Mouse (Mus musculus): ENCODE measurements around the gene Ppp3ca. TPM values are rescaled to one million over a fixed set of nuclear protein-coding genes. Genes with fewer than 3 reads are reported as not detected.

Ppp3ca gene
- polyA plus RNA-seq, 1 experiment from 2014 or later = 21.6 TPM

GRCm38 (mm10) chr3:136785686-136786085 lies 115.8 kb downstream of the Ppp3ca start:
- Histone ChIP-seq H3K9me3 (ENCODE audit: low read length) (no peaks in the 10 kb centered on the region), H3K4me1 (ENCODE audit: insufficient read depth) (peaks cover 14% of the 10 kb centered on the region), H3K4me2 (ENCODE audit: low read depth, low read length) (no peak overlapping the region), H3K4me3 (ENCODE audit: low read depth, low read length) (no peak overlapping the region), H3K27me3 (ENCODE audit: insufficient read depth, low read length) (no peaks in the 10 kb centered on the region), H3K27ac (ENCODE audit: low read depth) (no peak overlapping the region), H3K9ac (replicated peaks) (no peak overlapping the region), H3K36me3 (replicated peaks; ENCODE audit: insufficient read depth, low read length) (no peaks in the 10 kb centered on the region)
- DNase-seq = no peak
- TF ChIP-seq CTCF (IDR thresholded peaks at IDR 0.05; ENCODE audit: low read depth) (no peak), EP300 (IDR thresholded peaks at IDR 0.05; ENCODE audit: low read depth) (no peak)
- ATAC-seq = no peak
- WGBS (ENCODE audit: insufficient replicate concordance) = 87% methylated on average over 6 of the region's 6 CpGs

- Histone ChIP-seq H3K9me3 (ENCODE audit: low read length) (no peaks in the 10 kb centered on the region), H3K27ac (ENCODE audit: low read depth) (peak overlapping the region; percentile 4; the same call in 1 of the 2 replicates), H3K27me3 (ENCODE audit: insufficient read depth, low read length) (no peaks in the 10 kb centered on the region), H3K4me2 (ENCODE audit: low read depth, low read length) (no peak overlapping the region), H3K4me1 (ENCODE audit: insufficient read depth) (peaks cover 37% of the 10 kb centered on the region), H3K36me3 (replicated peaks; ENCODE audit: insufficient read depth, low read length) (no peaks in the 10 kb centered on the region), H3K4me3 (ENCODE audit: low read depth, low read length) (no peak overlapping the region), H3K9ac (replicated peaks) (no peak overlapping the region)
- TF ChIP-seq EP300 (IDR thresholded peaks at IDR 0.05; ENCODE audit: low read depth) (peak; percentile 36), CTCF (IDR thresholded peaks at IDR 0.05; ENCODE audit: low read depth) (no peak)
- 33% methylated on average over 4 of the region's 4 CpGs for WGBS (ENCODE audit: insufficient replicate concordance)
- no peak for DNase-seq
- ATAC-seq = peak; percentile 38
Measured at GRCm38 (mm10) chr3:136790261-136790871, 120.4 kb downstream of the Ppp3ca start.

GRCm38 (mm10) chr3:136791404-136791803 lies 121.5 kb downstream of the Ppp3ca start:
- no peak for DNase-seq
- Histone ChIP-seq H3K27ac (ENCODE audit: low read depth) (no peak overlapping the region), H3K9me3 (ENCODE audit: low read length) (no peaks in the 10 kb centered on the region), H3K4me1 (ENCODE audit: insufficient read depth) (peaks cover 37% of the 10 kb centered on the region), H3K4me2 (ENCODE audit: low read depth, low read length) (no peak overlapping the region), H3K36me3 (replicated peaks; ENCODE audit: insufficient read depth, low read length) (no peaks in the 10 kb centered on the region), H3K27me3 (ENCODE audit: insufficient read depth, low read length) (no peaks in the 10 kb centered on the region), H3K4me3 (ENCODE audit: low read depth, low read length) (no peak overlapping the region), H3K9ac (replicated peaks) (no peak overlapping the region)
- TF ChIP-seq CTCF (IDR thresholded peaks at IDR 0.05; ENCODE audit: low read depth) (no peak), EP300 (IDR thresholded peaks at IDR 0.05; ENCODE audit: low read depth) (peak; percentile 63)
- 51% methylated on average over 5 of the region's 5 CpGs for WGBS (ENCODE audit: insufficient replicate concordance)
- peak; percentile 46 for ATAC-seq

GRCm38 (mm10) chr3:136791946-136792345 lies 122.0 kb downstream of the Ppp3ca start:
- H3K36me3 ChIP-seq (replicated peaks; ENCODE audit: insufficient read depth, low read length) = no peaks in the 10 kb centered on the region
- TF ChIP-seq EP300 (IDR thresholded peaks at IDR 0.05; ENCODE audit: low read depth) (no peak), CTCF (IDR thresholded peaks at IDR 0.05; ENCODE audit: low read depth) (no peak)
- peaks cover 37% of the 10 kb centered on the region for H3K4me1 ChIP-seq (ENCODE audit: insufficient read depth)
- no peak overlapping the region for H3K9ac ChIP-seq (replicated peaks)
- H3K4me2 ChIP-seq (ENCODE audit: low read depth, low read length) = no peak overlapping the region
- no peak overlapping the region for H3K27ac ChIP-seq (ENCODE audit: low read depth)
- H3K4me3 ChIP-seq (ENCODE audit: low read depth, low read length) = no peak overlapping the region
- H3K9me3 ChIP-seq (ENCODE audit: low read length) = no peaks in the 10 kb centered on the region
- no peak for DNase-seq
- WGBS (ENCODE audit: insufficient replicate concordance) = 85% methylated on average over 2 of the region's 2 CpGs
- no peak; the same call in 1 of the 2 replicates for ATAC-seq
- H3K27me3 ChIP-seq (ENCODE audit: insufficient read depth, low read length) = no peaks in the 10 kb centered on the region

GRCm38 (mm10) chr3:136793411-136793810 lies 123.5 kb downstream of the Ppp3ca start:
- Histone ChIP-seq H3K27ac (ENCODE audit: low read depth) (peak overlapping the region; percentile 44; the same call in 1 of the 2 replicates), H3K9ac (replicated peaks) (no peak overlapping the region), H3K9me3 (ENCODE audit: low read length) (no peaks in the 10 kb centered on the region), H3K4me1 (ENCODE audit: insufficient read depth) (peaks cover 36% of the 10 kb centered on the region), H3K36me3 (replicated peaks; ENCODE audit: insufficient read depth, low read length) (0 out of 2 replicates have a peak, but pooled peaks cover 6% of the 10 kb centered on the region), H3K27me3 (ENCODE audit: insufficient read depth, low read length) (no peaks in the 10 kb centered on the region), H3K4me2 (ENCODE audit: low read depth, low read length) (no peak overlapping the region), H3K4me3 (ENCODE audit: low read depth, low read length) (no peak overlapping the region)
- TF ChIP-seq CTCF (IDR thresholded peaks at IDR 0.05; ENCODE audit: low read depth) (no peak), EP300 (IDR thresholded peaks at IDR 0.05; ENCODE audit: low read depth) (no peak)
- WGBS (ENCODE audit: insufficient replicate concordance) = 65% methylated on average over 2 of the region's 2 CpGs
- ATAC-seq (no peak), DNase-seq (no peak)

- no peaks in the 10 kb centered on the region for H3K27me3 ChIP-seq (ENCODE audit: insufficient read depth, low read length)
- ATAC-seq (no peak), DNase-seq (no peak)
- WGBS (ENCODE audit: insufficient replicate concordance) = 44% methylated on average over 7 of the region's 7 CpGs
- H3K27ac ChIP-seq (ENCODE audit: low read depth) = no peak overlapping the region
- H3K36me3 ChIP-seq (replicated peaks; ENCODE audit: insufficient read depth, low read length) = 0 out of 2 replicates have a peak, but pooled peaks cover 9% of the 10 kb centered on the region
- no peak overlapping the region for H3K4me3 ChIP-seq (ENCODE audit: low read depth, low read length)
- H3K4me2 ChIP-seq (ENCODE audit: low read depth, low read length) = no peak overlapping the region
- no peak for TF ChIP-seq CTCF (IDR thresholded peaks at IDR 0.05; ENCODE audit: low read depth)
- no peak for TF ChIP-seq EP300 (IDR thresholded peaks at IDR 0.05; ENCODE audit: low read depth)
- no peaks in the 10 kb centered on the region for H3K9me3 ChIP-seq (ENCODE audit: low read length)
- H3K4me1 ChIP-seq (ENCODE audit: insufficient read depth) = peaks cover 30% of the 10 kb centered on the region
- no peak overlapping the region for H3K9ac ChIP-seq (replicated peaks)
Measured at GRCm38 (mm10) chr3:136794426-136795217, 124.7 kb downstream of the Ppp3ca start.

Data from liver, postnatal 0 days (tissue).